ENCODE assay signal across 12 mouse cellular contexts in the genomic region with DNA sequence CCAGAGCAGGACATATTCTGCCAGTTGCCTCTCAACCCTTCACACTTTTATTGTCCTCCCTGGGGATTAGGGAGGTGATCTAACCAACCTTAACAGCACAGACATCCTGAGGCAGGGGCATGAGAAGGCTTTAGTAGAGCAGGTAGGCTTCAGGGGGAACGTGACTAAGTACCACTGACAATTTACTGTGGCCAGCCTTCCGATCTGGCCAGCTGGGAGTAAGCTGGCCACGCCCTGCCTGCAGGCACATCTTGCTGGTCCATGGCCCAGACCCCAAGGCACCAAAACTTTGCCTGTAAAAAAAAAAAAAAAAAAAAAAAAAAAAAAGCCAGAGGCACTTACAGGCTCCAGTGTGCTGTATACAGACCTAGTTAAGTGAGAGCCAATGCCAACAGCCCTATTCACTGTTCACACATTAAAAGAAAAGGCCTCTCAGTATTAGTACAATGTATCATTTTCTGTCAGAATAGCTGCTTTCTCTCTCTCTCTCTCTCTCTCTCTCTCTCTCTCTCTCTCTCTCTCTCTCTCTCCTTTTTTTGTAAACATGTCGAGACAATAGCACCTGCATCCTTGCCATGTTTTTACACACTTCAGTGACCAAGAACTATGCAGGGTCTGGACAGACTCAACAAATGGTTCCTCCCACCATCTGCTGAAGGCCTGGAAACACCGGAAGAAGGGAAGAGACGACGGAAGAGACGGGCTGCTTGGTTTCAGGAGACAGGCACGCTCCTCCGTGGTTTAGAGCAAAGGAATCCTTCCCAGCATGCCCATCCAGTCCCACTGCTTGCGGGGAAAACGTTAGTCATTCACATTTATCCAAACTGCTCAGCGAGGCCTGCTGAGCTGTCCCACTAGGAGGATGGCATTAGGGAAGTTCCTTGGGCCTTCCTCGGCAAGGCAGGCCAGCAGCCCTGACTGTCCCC. TPM values are rescaled to one million over a fixed set of nuclear protein-coding genes. Genes with fewer than 3 reads are reported as not detected.
A peak's percentile ranks its signal among the peaks of the same experiment; 100 is the strongest.
DNase-seq lines count a peak whose midpoint lies in the region; ATAC-seq lines count a peak whose summit lies in the region.
"Had no signal": no experiment of that assay in that cellular context is flagged by ENCODE, and none has a peak within 500 bp of the region (broad histone marks: within the 10 kb centered on the region; RNA-seq: fewer than 3 reads in every experiment).

No protein-coding gene starts in this region.

- no peaks in the 10 kb centered on the region for H3K4me1 ChIP-seq in limb, embryonic 11.5 days (ENCODE audit: control insufficient read depth, insufficient read depth, low read length)
- H3K4me1 ChIP-seq in limb, embryonic 10.5 days: 0 out of 2 replicates have a peak, but pooled peaks cover 3% of the 10 kb centered on the region
- H3K4me1 ChIP-seq in forebrain, embryonic 14.5 days (ENCODE audit: control insufficient read depth, insufficient read depth, low read length): 0 out of 2 replicates have a peak, but pooled peaks cover 3% of the 10 kb centered on the region
- peaks cover 5% of the 10 kb centered on the region; the same call in 1 of the 2 replicates for H3K4me1 ChIP-seq in neural tube, embryonic 15.5 days
- H3K4me1 ChIP-seq: limb, embryonic 15.5 days; lung, embryonic 15.5 days had no signal

- no peak overlapping the region for H3K4me2 ChIP-seq in limb, embryonic 11.5 days (ENCODE audit: low read depth, severe bottlenecking)
- H3K4me2 ChIP-seq in forebrain, embryonic 14.5 days (ENCODE audit: low read length): no peak overlapping the region
- H3K4me2 ChIP-seq in neural tube, embryonic 15.5 days: no peak overlapping the region
- H3K4me2 ChIP-seq: limb, embryonic 15.5 days; lung, embryonic 15.5 days; midbrain, embryonic 12.5 days had no signal

- WGBS in limb, embryonic 11.5 days: 85% methylated on average over 14 of the region's 14 CpGs
- 82% methylated on average over 14 of the region's 14 CpGs for WGBS in limb, embryonic 10.5 days
- WGBS in forebrain, embryonic 14.5 days: 39% methylated on average over 14 of the region's 14 CpGs
- WGBS in neural tube, embryonic 15.5 days: 69% methylated on average over 14 of the region's 14 CpGs

- H3K9me3 ChIP-seq in limb, embryonic 11.5 days (ENCODE audit: control insufficient read depth, low read length): no peaks in the 10 kb centered on the region
- no peaks in the 10 kb centered on the region for H3K9me3 ChIP-seq in limb, embryonic 10.5 days (replicated peaks)
- H3K9me3 ChIP-seq in forebrain, embryonic 14.5 days (replicated peaks; ENCODE audit: control insufficient read depth, low read length): no peaks in the 10 kb centered on the region
- H3K9me3 ChIP-seq in neural tube, embryonic 15.5 days (replicated peaks): no peaks in the 10 kb centered on the region
- H3K9me3 ChIP-seq: limb, embryonic 15.5 days; lung, embryonic 15.5 days; midbrain, embryonic 12.5 days had no signal

- no peak overlapping the region for H3K9ac ChIP-seq in limb, embryonic 11.5 days (ENCODE audit: low read length)
- 0 out of 2 replicates have a peak overlapping the region, but pooled peaks have one; percentile 17 for H3K9ac ChIP-seq in forebrain, embryonic 14.5 days (ENCODE audit: low read length)
- H3K9ac ChIP-seq in neural tube, embryonic 15.5 days (replicated peaks): no peak overlapping the region
- H3K9ac ChIP-seq: limb, embryonic 15.5 days; lung, embryonic 15.5 days; midbrain, embryonic 12.5 days had no signal

- no peak for ATAC-seq in limb, embryonic 11.5 days (ENCODE audit: insufficient number of reproducible peaks, low FRiP score, low TSS enrichment, low read depth)
- ATAC-seq in forebrain, embryonic 14.5 days: peak; percentile 91
- ATAC-seq in neural tube, embryonic 15.5 days (ENCODE audit: low FRiP score): peak; percentile 50; the same call in 1 of the 2 replicates

- peak; percentile 13 for DNase-seq in limb, embryonic 11.5 days (ENCODE audit: low spot score)
- no peak for DNase-seq in limb, embryonic 10.5 days (ENCODE audit: low spot score)
- peak; percentile 68 for DNase-seq in brain, adult 2 months (ENCODE audit: low read depth, low spot score)
- peak; percentile 63 for DNase-seq in forebrain, embryonic 14.5 days (ENCODE audit: low spot score)
- DNase-seq in adrenal gland, postnatal 4 days (ENCODE audit: low spot score in 2 of 2): no peak
- no peak for DNase-seq in kidney, adult 18-20 months
- DNase-seq: embryo, embryonic 11 days; kidney, postnatal 25 days had no signal

- no peaks in the 10 kb centered on the region for H3K27me3 ChIP-seq in limb, embryonic 11.5 days (ENCODE audit: control insufficient read depth, insufficient read depth, low read length)
- H3K27me3 ChIP-seq in limb, embryonic 10.5 days (ENCODE audit: low read depth, poor library complexity, severe bottlenecking): no peaks in the 10 kb centered on the region
- H3K27me3 ChIP-seq in forebrain, embryonic 14.5 days (replicated peaks; ENCODE audit: control insufficient read depth, insufficient read depth, low read length): no peaks in the 10 kb centered on the region
- H3K27me3 ChIP-seq in neural tube, embryonic 15.5 days (replicated peaks): no peaks in the 10 kb centered on the region
- H3K27me3 ChIP-seq: limb, embryonic 15.5 days; lung, embryonic 15.5 days; midbrain, embryonic 12.5 days had no signal

- H3K27ac ChIP-seq in limb, embryonic 11.5 days (replicated peaks; ENCODE audit: low read depth, low read length): no peak overlapping the region
- H3K27ac ChIP-seq in limb, embryonic 10.5 days: no peak overlapping the region
- H3K27ac ChIP-seq in forebrain, embryonic 14.5 days (ENCODE audit: low read depth, low read length): peak overlapping the region; percentile 46
- no peak overlapping the region for H3K27ac ChIP-seq in neural tube, embryonic 15.5 days (replicated peaks)
- H3K27ac ChIP-seq: limb, embryonic 15.5 days; lung, embryonic 15.5 days; midbrain, embryonic 12.5 days had no signal

- H3K36me3 ChIP-seq in limb, embryonic 11.5 days (ENCODE audit: control insufficient read depth, insufficient read depth, low read length): no peaks in the 10 kb centered on the region
- H3K36me3 ChIP-seq in limb, embryonic 10.5 days: no peaks in the 10 kb centered on the region
- H3K36me3 ChIP-seq in forebrain, embryonic 14.5 days (ENCODE audit: control insufficient read depth, insufficient read depth, low read length): peaks cover 27% of the 10 kb centered on the region
- peaks cover 25% of the 10 kb centered on the region for H3K36me3 ChIP-seq in neural tube, embryonic 15.5 days
- H3K36me3 ChIP-seq: limb, embryonic 15.5 days; lung, embryonic 15.5 days had no signal

- H3K4me3 ChIP-seq in limb, embryonic 11.5 days (ENCODE audit: low read depth, low read length): no peak overlapping the region
- H3K4me3 ChIP-seq in limb, embryonic 10.5 days: no peak overlapping the region
- H3K4me3 ChIP-seq in forebrain, embryonic 14.5 days (ENCODE audit: low read depth, low read length): no peak overlapping the region
- no peak overlapping the region for H3K4me3 ChIP-seq in neural tube, embryonic 15.5 days (replicated peaks)
- H3K4me3 ChIP-seq: limb, embryonic 15.5 days; lung, embryonic 15.5 days; midbrain, embryonic 12.5 days had no signal

RNA-seq across cellular contexts. Expression of gene Scg5, which starts 11.0 kb away (rescaled TPM):
- polyA plus RNA-seq in limb, embryonic 11.5 days (2014; fragmentation: Nextera tagmentation; extraction: Ambion mirVana): 0.57 and 1.5 TPM in 2 replicates
- 0.61 and 0.85 TPM in 2 replicates for polyA plus RNA-seq in limb, embryonic 10.5 days (2016; fragmentation: Nextera tagmentation; extraction: Ambion mirVana)
- polyA plus RNA-seq in forebrain, embryonic 14.5 days (2014; fragmentation: Nextera tagmentation; extraction: Ambion mirVana): 224 and 229 TPM in 2 replicates
- polyA plus RNA-seq in neural tube, embryonic 15.5 days (2015; fragmentation: Nextera tagmentation; extraction: Ambion mirVana): 219 and 269 TPM in 2 replicates
- 10 to 100 TPM; 66.3 to 68.0 TPM for total RNA-seq in adrenal gland, postnatal 4 days (2021)

RNA-seq across cellular contexts. Expression of gene Arhgap11a, which starts 30.5 kb away (rescaled TPM):
- polyA plus RNA-seq in limb, embryonic 11.5 days (2014; fragmentation: Nextera tagmentation; extraction: Ambion mirVana): 5.7 and 7.3 TPM in 2 replicates
- 34.8 and 40.7 TPM in 2 replicates for polyA plus RNA-seq in limb, embryonic 10.5 days (2016; fragmentation: Nextera tagmentation; extraction: Ambion mirVana)
- polyA plus RNA-seq in forebrain, embryonic 14.5 days (2014; fragmentation: Nextera tagmentation; extraction: Ambion mirVana): 5.5 and 5.9 TPM in 2 replicates
- 3.4 and 7.7 TPM in 2 replicates for polyA plus RNA-seq in neural tube, embryonic 15.5 days (2015; fragmentation: Nextera tagmentation; extraction: Ambion mirVana)
- total RNA-seq in adrenal gland, postnatal 4 days (2021): 10 to 100 TPM; 23.5 to 25.3 TPM

RNA-seq across cellular contexts. Expression of gene Grem1, which starts 59.5 kb away (rescaled TPM):
- 7.1 and 8.3 TPM in 2 replicates for polyA plus RNA-seq in limb, embryonic 11.5 days (2014; fragmentation: Nextera tagmentation; extraction: Ambion mirVana)
- 7.2 and 10.2 TPM in 2 replicates for polyA plus RNA-seq in limb, embryonic 10.5 days (2016; fragmentation: Nextera tagmentation; extraction: Ambion mirVana)
- polyA plus RNA-seq in forebrain, embryonic 14.5 days (2014; fragmentation: Nextera tagmentation; extraction: Ambion mirVana): 0.32 and 0.48 TPM in 2 replicates
- 2.7 and 3.0 TPM in 2 replicates for polyA plus RNA-seq in neural tube, embryonic 15.5 days (2015; fragmentation: Nextera tagmentation; extraction: Ambion mirVana)
- under 1 TPM; 0.62 to 0.70 TPM for total RNA-seq in adrenal gland, postnatal 4 days (2021)

Comparison
In these comparisons a context has a peak if more than half of its experiments do, and no peak if none do; other contexts are left out.
1. DNase-seq: peak in limb, embryonic 11.5 days (single experiment), brain, adult 2 months (single experiment) and forebrain, embryonic 14.5 days (single experiment); none in limb, embryonic 10.5 days (single experiment), adrenal gland, postnatal 4 days (0 of 2) and kidney, adult 18-20 months (single experiment).
2. RNA of gene Scg5, which starts 11.0 kb away (polyA plus RNA-seq): 219 to 269 TPM in neural tube, embryonic 15.5 days and 224 to 229 TPM in forebrain, embryonic 14.5 days; 0.57 to 1.5 TPM in limb, embryonic 11.5 days and 0.61 to 0.85 TPM in limb, embryonic 10.5 days; every median in the first group is over 10 times any median in the second.